Mouse (Mus musculus) adrenal gland, adult 18-20 months (tissue): Measurements from ENCODE around the gene Strbp. TPM values are rescaled to one million over a fixed set of nuclear protein-coding genes. Genes with fewer than 3 reads are reported as not detected.

Experiments
- DNase-seq, 2 experiments: peaks; one replicate each; pipeline ENCODE4 v3.0.0; 2021 to 2022; ENCODE audit warnings: low spot score in 2 of 2
- long read RNA-seq, 2 experiments: library from polyadenylated mRNA; stranded (forward); transcript quantifications; one replicate each; pipeline ENCODE4 v2.0.0; 2021
- total RNA-seq, 2 experiments: library from RNA; stranded (reverse); gene quantifications; 1 replicate in 1 of 2; 2 replicates in 1 of 2; pipeline ENCODE4 v1.2.3; 2021

Gene Strbp
- 10 to 100 TPM; 28.2 to 53.9 TPM for total RNA-seq
- long read RNA-seq, experiment 1, transcript Strbp-202 (18 exons, 3,144 nt), result major isoform, 15 of 20 reads
- long read RNA-seq, experiment 1, partial matches to known transcripts, result 0 of 20 reads
- long read RNA-seq, experiment 1, other reads (novel, unspliced or antisense), result 4 of 20 reads
- long read RNA-seq, experiment 2, transcript Strbp-202 (18 exons, 3,144 nt), result major isoform, 62 of 93 reads
- long read RNA-seq, experiment 2, partial matches to known transcripts, result 9 of 93 reads
- long read RNA-seq, experiment 2, other reads (novel, unspliced or antisense), result 22 of 93 reads

GRCm38 (mm10) chr2:37703230-37703954 is at the start of gene Strbp:
Gene Strbp, minus strand, starts transcription at chr2:37703859.
- DNase-seq, result peak; percentile 95 to 96

GRCm38 (mm10) chr2:37751114-37751513 is 47.5 kb upstream of the Strbp start:
- no peak for DNase-seq

- DNase-seq, result no peak
Measured at GRCm38 (mm10) chr2:37749323-37749722, 45.7 kb upstream of the Strbp start.

GRCm38 (mm10) chr2:37748442-37749066 is 44.9 kb upstream of the Strbp start:
- DNase-seq, result no peak

- DNase-seq, result no peak
Measured at GRCm38 (mm10) chr2:37747909-37748308, 44.2 kb upstream of the Strbp start.

GRCm38 (mm10) chr2:37746293-37747049 is 42.8 kb upstream of the Strbp start:
- DNase-seq, result no peak

GRCm38 (mm10) chr2:37744773-37745395 is 41.2 kb upstream of the Strbp start:
- DNase-seq, result no peak

- no peak for DNase-seq
Measured at GRCm38 (mm10) chr2:37741806-37742554, 38.3 kb upstream of the Strbp start.

GRCm38 (mm10) chr2:37735807-37736188 is 32.1 kb upstream of the Strbp start:
- no peak for DNase-seq

GRCm38 (mm10) chr2:37734979-37735806 is 31.5 kb upstream of the Strbp start:
- DNase-seq, result no peak

- DNase-seq, result peak in 1 of 2 experiments; percentile 33
Measured at GRCm38 (mm10) chr2:37731241-37731801, 27.7 kb upstream of the Strbp start.

GRCm38 (mm10) chr2:37724231-37724630 is 20.6 kb upstream of the Strbp start:
- DNase-seq, result no peak

- no peak for DNase-seq
Measured at GRCm38 (mm10) chr2:37723501-37724090, 19.9 kb upstream of the Strbp start.

- no peak for DNase-seq
Measured at GRCm38 (mm10) chr2:37722674-37723465, 19.2 kb upstream of the Strbp start.

- DNase-seq, result no peak
Measured at GRCm38 (mm10) chr2:37716266-37716665, 12.6 kb upstream of the Strbp start.

GRCm38 (mm10) chr2:37715364-37715763 is 11.7 kb upstream of the Strbp start:
- no peak for DNase-seq

GRCm38 (mm10) chr2:37713100-37713499 is 9.4 kb upstream of the Strbp start:
- DNase-seq, result no peak

- no peak for DNase-seq
Measured at GRCm38 (mm10) chr2:37708835-37709234, 5.2 kb upstream of the Strbp start.
